Mouse (Mus musculus): ENCODE results near the gene Prph. TPM values are rescaled to one million over a fixed set of nuclear protein-coding genes. Genes with fewer than 3 reads are reported as not detected.

Prph gene
- polyA plus RNA-seq, 1 experiment from 2014 or later: 0.07 TPM

Other genes with a start within 250 kb of the Prph start
- gene Ddn, start 245.7 kb upstream of the Prph start, polyA plus RNA-seq (2018): 0.06 TPM in 1 of 3 replicates, not detected in the others
- 34.9 to 43.9 TPM (median 40.2 TPM) in 3 replicates for gene Prkag1, start 223.7 kb upstream of the Prph start, polyA plus RNA-seq (2018)
- gene Kmt2d, start 184.0 kb upstream of the Prph start, polyA plus RNA-seq (2018): 17.3 to 22.5 TPM (median 19.8 TPM) in 3 replicates
- 0.52 to 3.0 TPM (median 2.4 TPM) in 3 replicates for gene Rhebl1, start 160.6 kb upstream of the Prph start, polyA plus RNA-seq (2018)
- gene Dhh, start 156.6 kb upstream of the Prph start, polyA plus RNA-seq (2018): not detected in 3 replicates
- 3.7 to 9.6 TPM (median 5.5 TPM) in 3 replicates for gene Lmbr1l, start 136.9 kb upstream of the Prph start, polyA plus RNA-seq (2018)
- gene Tuba1b, start 120.6 kb upstream of the Prph start, polyA plus RNA-seq (2018): 371 to 1,063 TPM (median 789 TPM) in 3 replicates
- 0.27 TPM in 1 of 3 replicates, not detected in the others for gene Gm49450, start 101.6 kb upstream of the Prph start, polyA plus RNA-seq (2018)
- gene Tuba1a, start 101.5 kb upstream of the Prph start, polyA plus RNA-seq (2018): 37.8 to 73.9 TPM (median 54.5 TPM) in 3 replicates
- 112 to 385 TPM (median 315 TPM) in 3 replicates for gene Tuba1c, start 25.3 kb upstream of the Prph start, polyA plus RNA-seq (2018)
- gene Troap, start 19.4 kb downstream of the Prph start, polyA plus RNA-seq (2018): 2.4 to 2.6 TPM in 2 of 3 replicates, not detected in the other
- not detected in 3 replicates for gene C1ql4, start 32.6 kb downstream of the Prph start, polyA plus RNA-seq (2018)
- gene Dnajc22, start 38.0 kb downstream of the Prph start, polyA plus RNA-seq (2018): not detected in 3 replicates
- 2.7 to 4.0 TPM (median 3.2 TPM) in 3 replicates for gene Spats2, start 70.7 kb downstream of the Prph start, polyA plus RNA-seq (2018)
- gene Kcnh3, start 169.7 kb downstream of the Prph start, polyA plus RNA-seq (2018): not detected in 3 replicates
- gene Mcrs1, start 196.8 kb downstream of the Prph start, polyA plus RNA-seq (2018): 13.4 to 26.0 TPM (median 25.2 TPM) in 3 replicates
- 6.5 to 9.7 TPM (median 7.5 TPM) in 3 replicates for gene Prpf40b, start 239.9 kb downstream of the Prph start, polyA plus RNA-seq (2018)
- not detected in 3 replicates for gene Fam186b, start 240.7 kb downstream of the Prph start, polyA plus RNA-seq (2018)

Data from macrophage (primary cell).